Mouse (Mus musculus) liver, adult 2 months (tissue): Measurements from ENCODE around the gene Sgms1.

ENCODE experiments used
- CTCF ChIP-seq: fragments of 200-500 bp; IDR thresholded peaks from 2 replicates; pipeline ENCODE4 v1.5.1; 2011; ENCODE audit warnings: low read depth, low read length, control low read depth
- POLR2A ChIP-seq: fragments of 200-500 bp; IDR thresholded peaks from 2 replicates; pipeline ENCODE4 v1.6.1; 2011; ENCODE audit warnings: low read length, control low read depth; ENCODE audit not compliant: insufficient read depth; ENCODE audit errors: extremely low read depth

GRCm38 (mm10) chr19:32304008-32304873, 85.3 kb downstream of the Sgms1 start:
- no peak for TF ChIP-seq CTCF
- no peak for TF ChIP-seq POLR2A
